Mouse (Mus musculus) heart, embryonic 15.5 days (tissue): ENCODE measurements at regions not wholly inside any gene's neighbourhood (a gene's known extent, or its start where the extent isn't known, plus 50 kb on each side); places are given as distances from the start of the nearest gene placed in this dataset.

Experiments used
- ATAC-seq: fragments of 200-750 bp; cut with Nextera tagmentation; replicated peaks from 2 replicates; pipeline ENCODE4 v1.8.0; 2017; ENCODE audit warnings: low read depth, moderate TSS enrichment; ENCODE audit not compliant: insufficient number of reproducible peaks, insufficient read depth, low FRiP score
- H3K27ac ChIP-seq: fragments of 300-500 bp; sonication (generic); 2 replicates; pipeline ENCODE4 v1.5.1; 2015; ENCODE audit warnings: mild to moderate bottlenecking, inconsistent platforms
- H3K27me3 ChIP-seq: fragments of 300-500 bp; sonication (generic); 2 replicates; pipeline ENCODE4 v1.6.1; 2015; ENCODE audit warnings: inconsistent platforms
- H3K36me3 ChIP-seq: fragments of 300-500 bp; sonication (generic); 2 replicates; pipeline ENCODE4 v1.6.1; 2015; ENCODE audit warnings: mild to moderate bottlenecking, inconsistent platforms
- H3K4me1 ChIP-seq: fragments of 300-500 bp; sonication (generic); replicated peaks from 2 replicates; pipeline ENCODE4 v1.6.1; 2015; ENCODE audit warnings: inconsistent platforms
- H3K4me2 ChIP-seq: fragments of 300-500 bp; sonication (generic); 2 replicates; pipeline ENCODE4 v1.6.1; 2015; ENCODE audit warnings: inconsistent platforms, mild to moderate bottlenecking, moderate library complexity
- H3K4me3 ChIP-seq: fragments of 300-500 bp; sonication (generic); 2 replicates; pipeline ENCODE4 v1.5.1; 2015; ENCODE audit warnings: mild to moderate bottlenecking, inconsistent platforms
- H3K9ac ChIP-seq: fragments of 300-500 bp; sonication (generic); 2 replicates; pipeline ENCODE4 v1.6.1; 2015; ENCODE audit warnings: mild to moderate bottlenecking, inconsistent platforms
- H3K9me3 ChIP-seq: fragments of 300-500 bp; sonication (generic); replicated peaks from 2 replicates; pipeline ENCODE4 v1.6.1; 2016; ENCODE audit warnings: inconsistent platforms
- WGBS: fragments of 180-500 bp; shearing (Covaris S2); methylation state at CpG from one replicate; pipeline ENCODE4 v1.1.7; 2015; ENCODE audit warnings: mixed read lengths; 5-methylcytosine and 5-hydroxymethylcytosine counted together

DNA sequence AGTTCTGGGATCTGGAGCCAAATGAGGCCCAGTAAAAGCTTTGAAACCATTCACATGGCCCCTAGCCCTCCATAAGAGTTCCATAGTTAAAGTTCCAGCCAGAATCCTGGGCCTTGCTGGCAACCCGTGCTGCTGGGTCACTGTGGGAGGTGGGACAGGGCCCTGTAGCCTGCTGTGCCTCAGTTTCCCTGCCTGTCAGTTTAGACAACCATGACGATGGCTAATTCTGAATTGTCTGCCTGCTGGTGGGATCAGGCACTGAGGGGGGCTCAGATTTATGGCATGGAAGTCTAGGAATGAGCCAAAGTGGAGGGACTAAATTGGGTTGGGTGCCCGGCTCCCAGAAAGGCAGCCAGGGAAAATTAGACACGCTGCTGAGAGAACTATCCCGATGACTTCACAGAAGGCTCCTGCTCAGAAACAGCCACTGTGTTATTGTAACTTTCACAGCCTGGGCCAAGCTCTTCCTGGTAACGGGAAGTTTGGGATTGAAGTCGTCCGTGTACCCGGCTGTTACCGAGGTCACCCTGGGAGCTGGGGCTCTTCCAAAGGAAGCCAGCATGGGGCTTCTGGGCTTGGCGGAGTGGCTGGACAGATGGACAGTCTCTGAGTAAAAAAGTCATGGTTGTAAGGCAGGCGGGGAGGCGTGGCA is 110.2 kb downstream of the Zfp36l1 start:
- no peak overlapping the region for H3K4me3 ChIP-seq
- no peaks in the 10 kb centered on the region for H3K36me3 ChIP-seq
- H3K27me3 ChIP-seq: no peaks in the 10 kb centered on the region
- no peaks in the 10 kb centered on the region for H3K9me3 ChIP-seq
- WGBS: 78% methylated on average over 13 of the region's 13 CpGs
- H3K4me2 ChIP-seq: no peak overlapping the region
- H3K9ac ChIP-seq: no peak overlapping the region
- H3K4me1 ChIP-seq: peaks cover 46% of the 10 kb centered on the region
- no peak for ATAC-seq
- peak overlapping the region; percentile 42; the same call in 1 of the 2 replicates for H3K27ac ChIP-seq

GRCm38 (mm10) chr12:80001794-80002193 is 111.0 kb downstream of the Zfp36l1 start:
- Histone ChIP-seq H3K9ac (no peak overlapping the region), H3K27ac (peak overlapping the region; percentile 52), H3K36me3 (no peaks in the 10 kb centered on the region), H3K27me3 (no peaks in the 10 kb centered on the region), H3K4me3 (no peak overlapping the region), H3K9me3 (no peaks in the 10 kb centered on the region), H3K4me2 (no peak overlapping the region), H3K4me1 (peaks cover 45% of the 10 kb centered on the region)
- 44% methylated on average over 2 of the region's 2 CpGs for WGBS
- no peak for ATAC-seq

DNA sequence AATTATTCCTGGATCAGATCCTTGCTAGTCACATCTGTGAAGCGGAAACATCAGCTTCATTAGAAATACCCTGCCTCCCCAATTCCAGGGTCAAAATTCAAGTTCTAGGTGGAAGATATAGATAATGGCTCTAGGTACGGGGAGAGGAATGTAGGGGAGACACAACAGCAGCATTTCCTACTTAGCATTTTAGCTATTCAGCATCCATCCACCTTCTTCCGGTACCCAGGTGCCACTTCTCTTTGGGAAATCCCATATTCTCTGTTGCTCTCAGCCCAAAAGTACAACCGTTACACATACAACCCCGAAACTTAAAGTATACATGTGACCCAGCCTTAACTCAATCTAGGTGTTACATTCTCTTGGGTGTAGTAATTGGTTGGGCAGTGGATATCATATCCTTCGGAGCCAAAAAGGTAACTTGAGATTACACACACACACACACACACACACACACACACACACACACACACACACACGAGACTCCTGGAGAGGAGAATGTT is 112.9 kb downstream of the Zfp36l1 start:
- Histone ChIP-seq H3K27me3 (no peaks in the 10 kb centered on the region), H3K4me2 (no peak overlapping the region), H3K9ac (no peak overlapping the region), H3K9me3 (no peaks in the 10 kb centered on the region), H3K4me3 (no peak overlapping the region), H3K27ac (no peak overlapping the region), H3K36me3 (no peaks in the 10 kb centered on the region), H3K4me1 (peaks cover 49% of the 10 kb centered on the region)
- ATAC-seq: no peak
- WGBS: 87% methylated on average over 7 of the region's 7 CpGs

- peak overlapping the region; percentile 68 for H3K27ac ChIP-seq
- 37% methylated on average over 5 of the region's 5 CpGs for WGBS
- H3K9ac ChIP-seq: no peak overlapping the region
These were observed 114.0 kb downstream of the Zfp36l1 start for GRCm38 (mm10) chr12:79998788-79999187.

DNA sequence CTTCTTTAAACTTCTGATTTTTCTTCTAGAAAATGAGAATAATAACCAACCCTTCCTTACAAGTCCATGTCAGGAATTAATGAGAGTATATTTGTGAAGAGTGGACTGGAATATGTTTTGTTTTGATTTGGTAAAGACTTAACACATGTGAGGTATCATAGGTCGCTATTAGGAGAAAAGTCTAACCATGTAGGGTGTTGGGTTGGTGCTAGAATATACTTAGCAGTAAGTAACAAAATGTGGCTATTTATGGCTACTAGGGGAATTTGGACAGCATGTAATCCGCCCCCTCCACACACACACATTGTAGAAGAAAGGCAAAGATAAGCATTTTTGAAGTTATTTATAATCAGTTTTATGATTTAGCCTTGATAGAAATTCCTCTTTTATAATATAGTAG is 114.5 kb downstream of the Zfp36l1 start:
- no peaks in the 10 kb centered on the region for H3K27me3 ChIP-seq
- H3K4me1 ChIP-seq: peaks cover 50% of the 10 kb centered on the region
- H3K9ac ChIP-seq: no peak overlapping the region
- ATAC-seq: no peak
- WGBS: 54% methylated on average over 2 of the region's 2 CpGs
- H3K36me3 ChIP-seq: no peaks in the 10 kb centered on the region
- no peaks in the 10 kb centered on the region for H3K9me3 ChIP-seq
- H3K4me2 ChIP-seq: no peak overlapping the region
- H3K27ac ChIP-seq: no peak overlapping the region
- H3K4me3 ChIP-seq: no peak overlapping the region

More at GRCm38 (mm10) chr12:79998788-79999187, 114.0 kb downstream of the Zfp36l1 start:
- ATAC-seq: no peak
- Histone ChIP-seq H3K4me1 (peaks cover 48% of the 10 kb centered on the region), H3K36me3 (no peaks in the 10 kb centered on the region), H3K9me3 (no peaks in the 10 kb centered on the region), H3K4me3 (no peak overlapping the region), H3K27me3 (no peaks in the 10 kb centered on the region), H3K4me2 (no peak overlapping the region)

GRCm38 (mm10) chr12:79997201-79997600 is 115.6 kb downstream of the Zfp36l1 start:
- WGBS: 71% methylated on average over 4 of the region's 4 CpGs
- Histone ChIP-seq H3K4me2 (no peak overlapping the region), H3K9ac (no peak overlapping the region), H3K4me1 (peaks cover 45% of the 10 kb centered on the region), H3K27me3 (no peaks in the 10 kb centered on the region), H3K36me3 (no peaks in the 10 kb centered on the region), H3K9me3 (no peaks in the 10 kb centered on the region), H3K4me3 (no peak overlapping the region), H3K27ac (no peak overlapping the region)
- no peak for ATAC-seq

- Histone ChIP-seq H3K4me1 (peaks cover 40% of the 10 kb centered on the region), H3K27ac (no peak overlapping the region), H3K9me3 (no peaks in the 10 kb centered on the region), H3K4me2 (no peak overlapping the region), H3K36me3 (no peaks in the 10 kb centered on the region), H3K9ac (no peak overlapping the region), H3K27me3 (no peaks in the 10 kb centered on the region), H3K4me3 (no peak overlapping the region)
- ATAC-seq: no peak
- WGBS: 80% methylated on average over 4 of the region's 4 CpGs
These were observed 117.2 kb downstream of the Zfp36l1 start for GRCm38 (mm10) chr12:79995521-79996094.

DNA sequence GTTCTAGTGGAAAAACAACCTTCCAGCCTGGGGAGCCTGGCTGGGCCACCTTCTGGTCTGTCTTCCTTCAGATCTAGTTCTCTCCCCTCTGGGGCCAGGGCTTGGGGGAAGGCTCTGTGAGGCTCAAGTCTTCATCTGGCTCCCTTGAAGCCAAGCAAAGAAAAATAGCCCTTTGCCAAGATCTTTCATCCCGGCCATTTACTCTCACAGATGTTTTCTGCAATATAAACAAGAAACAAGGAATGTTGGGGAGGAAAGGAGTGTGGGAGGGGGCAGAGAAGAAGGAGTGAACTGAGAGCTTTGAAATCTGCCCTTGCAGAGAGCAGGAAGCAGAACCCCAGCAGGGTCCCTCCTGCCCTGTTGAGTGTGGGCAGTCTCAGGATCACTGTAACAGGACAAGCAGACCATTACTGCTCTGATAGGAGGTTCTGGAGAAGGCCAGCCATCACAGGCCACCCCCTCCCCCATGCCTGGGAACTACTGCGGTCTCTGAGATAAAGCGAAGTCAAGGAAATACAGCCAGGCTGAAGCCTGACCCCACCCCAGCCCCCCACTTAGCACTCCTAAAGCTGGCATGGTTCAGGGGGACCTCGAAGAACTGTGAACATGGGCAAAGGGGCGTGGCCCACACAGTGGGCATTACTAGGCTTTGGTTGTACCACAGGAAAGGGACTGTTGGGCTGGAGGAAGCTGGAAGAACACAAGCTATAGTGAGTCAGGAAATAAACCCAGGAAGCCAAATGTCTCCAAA is 118.8 kb downstream of the Zfp36l1 start:
- no peaks in the 10 kb centered on the region for H3K9me3 ChIP-seq
- H3K4me1 ChIP-seq: peaks cover 51% of the 10 kb centered on the region
- no peak overlapping the region for H3K4me2 ChIP-seq
- 33% methylated on average over 5 of the region's 5 CpGs for WGBS
- H3K27me3 ChIP-seq: no peaks in the 10 kb centered on the region
- H3K9ac ChIP-seq: no peak overlapping the region
- no peaks in the 10 kb centered on the region for H3K36me3 ChIP-seq
- ATAC-seq: peak; percentile 66
- H3K4me3 ChIP-seq: no peak overlapping the region
- H3K27ac ChIP-seq: peak overlapping the region; percentile 82

- no peak for ATAC-seq
- H3K4me2 ChIP-seq: no peak overlapping the region
- no peak overlapping the region for H3K4me3 ChIP-seq
- peaks cover 65% of the 10 kb centered on the region for H3K4me1 ChIP-seq
- no peaks in the 10 kb centered on the region for H3K9me3 ChIP-seq
- WGBS: 73% methylated on average over 5 of the region's 5 CpGs
- no peak overlapping the region for H3K27ac ChIP-seq
- H3K36me3 ChIP-seq: no peaks in the 10 kb centered on the region
- no peaks in the 10 kb centered on the region for H3K27me3 ChIP-seq
- H3K9ac ChIP-seq: no peak overlapping the region
These were observed 121.5 kb downstream of the Zfp36l1 start for GRCm38 (mm10) chr12:79991279-79991678.

- Histone ChIP-seq H3K4me2 (no peak overlapping the region), H3K27me3 (no peaks in the 10 kb centered on the region), H3K4me3 (no peak overlapping the region), H3K9me3 (no peaks in the 10 kb centered on the region), H3K9ac (no peak overlapping the region), H3K36me3 (no peaks in the 10 kb centered on the region), H3K27ac (peak overlapping the region; percentile 2), H3K4me1 (peaks cover 70% of the 10 kb centered on the region)
- ATAC-seq: no peak
- WGBS: 66% methylated on average over 4 of the region's 4 CpGs
These were observed 122.1 kb downstream of the Zfp36l1 start for GRCm38 (mm10) chr12:79990751-79991150.

GRCm38 (mm10) chr12:79989582-79990110 is 123.2 kb downstream of the Zfp36l1 start:
- Histone ChIP-seq H3K27ac (peak overlapping the region; percentile 84), H3K9me3 (no peaks in the 10 kb centered on the region), H3K27me3 (no peaks in the 10 kb centered on the region), H3K4me2 (no peak overlapping the region), H3K4me1 (peaks cover 73% of the 10 kb centered on the region), H3K36me3 (no peaks in the 10 kb centered on the region), H3K4me3 (no peak overlapping the region), H3K9ac (no peak overlapping the region)
- WGBS: 49% methylated on average over 9 of the region's 9 CpGs
- ATAC-seq: no peak
